Mouse (Mus musculus) hematopoietic multipotent progenitor cell, adult 10-12 weeks (in vitro differentiated cells): ENCODE results near the gene Pramef25. TPM values are rescaled to one million over a fixed set of nuclear protein-coding genes. Genes with fewer than 3 reads are reported as not detected.

Source experiments
- polyA plus RNA-seq: library from polyadenylated mRNA; stranded (reverse); fragments of >175 nt; gene quantifications from 2 replicates; pipeline ENCODE4 v1.2.3, GENCODE M21; 2012; ENCODE audit warnings: low replicate concordance

Pramef25 gene
- polyA plus RNA-seq, result not detected in 2 replicates

GRCm38 (mm10) chr4:143950916-143951315 is at the start of gene Pramef25:
Pramef25 (minus strand) TSS chr4:143951016.

GRCm38 (mm10) chr4:143994269-143994668 is 43.5 kb upstream of the Pramef25 start, which contains the start of gene Pramef17:
Pramef17 (minus strand) TSS chr4:143994369.

GRCm38 (mm10) chr4:143966850-143967249 is 16.0 kb upstream of the Pramef25 start, which contains the start of gene Gm13101:
Gm13101 (minus strand) TSS chr4:143966950.

GRCm38 (mm10) chr4:143900280-143900679 is 50.5 kb downstream of the Pramef25 start, which contains the start of gene Pramef6:
Pramef6 (minus strand) TSS chr4:143900380.

Other genes starting within 250 kb of the Pramef25 start
- gene Gm13089, start 248.3 kb downstream of the Pramef25 start, polyA plus RNA-seq, result not detected in 2 replicates
- gene Gm13078, start 231.6 kb downstream of the Pramef25 start, polyA plus RNA-seq, result not detected in 2 replicates
- not detected in 2 replicates for gene Gm13023, start 161.7 kb downstream of the Pramef25 start, polyA plus RNA-seq
- not detected in 2 replicates for gene Gm13084, start 134.9 kb downstream of the Pramef25 start, polyA plus RNA-seq
- not detected in 2 replicates for gene Gm13103, start 104.5 kb downstream of the Pramef25 start, polyA plus RNA-seq
- gene Pramef6, start 50.6 kb downstream of the Pramef25 start, polyA plus RNA-seq, result not detected in 2 replicates
- gene Gm13101, start 15.9 kb upstream of the Pramef25 start, polyA plus RNA-seq, result not detected in 2 replicates
- not detected in 2 replicates for gene Pramef17, start 43.4 kb upstream of the Pramef25 start, polyA plus RNA-seq
- not detected in 2 replicates for gene Pramel4, start 108.1 kb upstream of the Pramef25 start, polyA plus RNA-seq
- not detected in 2 replicates for gene Gm13102, start 155.5 kb upstream of the Pramef25 start, polyA plus RNA-seq
- not detected in 2 replicates for gene Oog3, start 211.6 kb upstream of the Pramef25 start, polyA plus RNA-seq
- gene Oog2, start 239.7 kb upstream of the Pramef25 start, polyA plus RNA-seq, result not detected in 2 replicates